Mouse (Mus musculus) heart, embryonic 16.5 days (tissue): ENCODE data around the gene Rsph14. TPM values are rescaled to one million over a fixed set of nuclear protein-coding genes. Genes with fewer than 3 reads are reported as not detected.

ENCODE experiments used
- ATAC-seq: fragments of 200-750 bp; cut with Nextera tagmentation; replicated peaks from 2 replicates; pipeline ENCODE4 v1.8.0; 2017; ENCODE audit warnings: moderate number of reproducible peaks; ENCODE audit not compliant: insufficient read depth, low FRiP score; ENCODE audit errors: extremely low read depth
- H3K27ac ChIP-seq: fragments of 300-500 bp; sonication (generic); 2 replicates; pipeline ENCODE4 v1.5.1; 2014; ENCODE audit warnings: mild to moderate bottlenecking, low read length, control low read depth, moderate library complexity
- H3K27me3 ChIP-seq: fragments of 300-500 bp; sonication (generic); 2 replicates; pipeline ENCODE4 v1.6.1; 2014; ENCODE audit warnings: low read length, mixed read lengths; ENCODE audit not compliant: control insufficient read depth, insufficient read depth
- H3K36me3 ChIP-seq: fragments of 300-500 bp; sonication (generic); 2 replicates; pipeline ENCODE4 v1.6.1; 2014; ENCODE audit not compliant: control insufficient read depth, insufficient read depth
- H3K4me1 ChIP-seq: fragments of 300-500 bp; sonication (generic); 2 replicates; pipeline ENCODE4 v1.6.1; 2014; ENCODE audit warnings: low read length, mixed read lengths; ENCODE audit not compliant: control insufficient read depth, insufficient read depth
- H3K4me2 ChIP-seq: fragments of 300-500 bp; sonication (generic); 2 replicates; pipeline ENCODE4 v1.6.1; 2014; ENCODE audit warnings: low read depth, mild to moderate bottlenecking, control low read depth, low read length
- H3K4me3 ChIP-seq: fragments of 300-500 bp; sonication (generic); 2 replicates; pipeline ENCODE4 v1.5.1; 2014; ENCODE audit warnings: mild to moderate bottlenecking, control low read depth, low read length
- H3K9ac ChIP-seq: fragments of 300-500 bp; sonication (generic); 2 replicates; pipeline ENCODE4 v1.6.1; 2014; ENCODE audit warnings: low read length, control low read depth
- H3K9me3 ChIP-seq: fragments of 300-500 bp; sonication (generic); replicated peaks from 2 replicates; pipeline ENCODE4 v1.6.1; 2016; ENCODE audit warnings: low read length; ENCODE audit not compliant: control insufficient read depth
- WGBS: fragments of 180-500 bp; shearing (Covaris S2); extraction: QIAGEN DNeasy Blood & Tissue Kit; methylation state at CpG from one replicate; pipeline ENCODE4 v1.1.7; 2014; 5-methylcytosine and 5-hydroxymethylcytosine counted together
- polyA plus RNA-seq: library from polyadenylated mRNA; unstranded; fragments of >200 nt; fragmentation: Nextera tagmentation; extraction: Ambion mirVana; gene quantifications from 2 replicates; pipeline ENCODE4 v1.2.1, GENCODE M21; 2015

Gene Rsph14
- polyA plus RNA-seq = 0.37 and 0.60 TPM in 2 replicates

DNA sequence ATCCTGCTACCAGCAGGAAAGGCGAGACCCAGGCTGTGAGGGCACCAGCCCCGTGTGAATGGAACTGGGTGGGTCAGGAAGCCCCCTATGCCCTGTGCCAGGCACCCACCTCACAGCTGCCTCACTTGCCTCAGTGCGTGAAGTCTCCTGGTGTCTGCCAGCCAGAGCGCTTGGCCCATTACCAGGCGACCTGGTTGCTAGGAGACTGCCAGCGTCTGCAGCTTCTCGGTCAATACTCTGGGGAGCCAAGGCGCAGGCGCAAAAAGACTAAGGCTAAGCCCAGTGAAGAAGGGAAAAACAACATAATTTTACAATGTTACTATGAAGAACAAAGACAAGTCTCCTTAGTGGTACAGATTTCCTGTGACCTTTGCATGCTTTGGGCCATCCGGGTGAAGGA lies at the start of gene Rsph14:
Gene Rsph14 (minus strand): TSS at position 192 of the 400 bp plus-strand sequence.
- Histone ChIP-seq H3K4me1 (peaks cover 2% of the 10 kb centered on the region), H3K9ac (no peak within 1 kb of the TSS), H3K36me3 (no peaks in the 10 kb centered on the region), H3K9me3 (no peaks in the 10 kb centered on the region), H3K4me2 (no peak within 1 kb of the TSS), H3K27me3 (0 out of 2 replicates have a peak, but pooled peaks cover 3% of the 10 kb centered on the region), H3K4me3 (no peak within 1 kb of the TSS), H3K27ac (no peak within 1 kb of the TSS)
- no peak for ATAC-seq
- WGBS = 34% methylated on average over 10 of the region's 10 CpGs

DNA sequence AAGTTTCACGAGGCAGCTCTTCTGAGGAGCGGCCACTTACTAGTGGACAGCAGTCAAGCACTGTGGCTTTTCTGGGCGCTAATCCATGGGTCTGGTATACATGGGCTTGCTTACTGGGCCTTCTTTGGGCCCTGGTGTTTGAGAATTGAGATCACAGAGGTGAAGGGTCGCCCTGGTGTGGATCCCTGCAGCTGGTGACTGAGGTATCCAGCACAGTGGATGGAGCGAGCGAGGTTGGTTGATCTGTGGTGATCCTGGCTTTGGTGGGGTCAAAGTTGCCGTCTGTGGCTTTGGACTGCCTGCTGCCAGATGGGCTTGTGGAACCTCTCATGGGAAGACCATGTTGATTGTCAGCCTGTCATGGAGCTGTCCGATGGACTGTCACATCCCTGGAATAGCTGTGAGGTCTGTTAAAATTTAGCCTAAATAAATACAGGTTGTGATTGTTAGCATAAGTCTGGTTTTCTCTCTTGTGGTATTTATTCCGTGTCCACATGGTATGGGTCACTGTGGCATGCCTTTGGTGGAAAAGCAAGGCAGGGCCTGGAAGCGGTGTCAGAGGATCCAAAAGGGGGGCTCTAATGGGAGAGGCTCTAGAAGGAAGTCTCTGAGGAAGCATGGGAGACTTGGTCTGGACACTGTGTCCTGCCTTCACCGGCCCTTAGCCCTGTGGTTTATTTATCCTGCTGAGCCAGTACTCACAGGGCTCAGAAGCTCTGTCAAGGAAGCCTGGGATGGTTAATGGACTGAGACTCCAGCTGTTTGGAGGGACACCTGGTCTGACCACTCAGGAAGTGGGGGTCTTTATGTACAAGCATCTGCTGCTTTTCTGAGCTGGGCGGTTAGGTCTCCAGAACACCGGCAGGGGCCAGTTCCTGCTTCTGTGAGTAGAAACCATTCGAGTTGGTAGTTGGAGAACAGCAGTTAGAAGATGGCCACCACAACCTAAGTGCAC lies 46.1 kb upstream of the Rsph14 start:
- Histone ChIP-seq H3K27me3 (no peaks in the 10 kb centered on the region), H3K4me1 (no peaks in the 10 kb centered on the region; the same call in 1 of the 2 replicates), H3K27ac (no peak overlapping the region), H3K36me3 (no peaks in the 10 kb centered on the region; the same call in 1 of the 2 replicates), H3K4me3 (no peak overlapping the region), H3K9me3 (no peaks in the 10 kb centered on the region), H3K9ac (no peak overlapping the region), H3K4me2 (no peak overlapping the region)
- no peak for ATAC-seq
- WGBS = 73% methylated on average over 14 of the region's 14 CpGs

DNA sequence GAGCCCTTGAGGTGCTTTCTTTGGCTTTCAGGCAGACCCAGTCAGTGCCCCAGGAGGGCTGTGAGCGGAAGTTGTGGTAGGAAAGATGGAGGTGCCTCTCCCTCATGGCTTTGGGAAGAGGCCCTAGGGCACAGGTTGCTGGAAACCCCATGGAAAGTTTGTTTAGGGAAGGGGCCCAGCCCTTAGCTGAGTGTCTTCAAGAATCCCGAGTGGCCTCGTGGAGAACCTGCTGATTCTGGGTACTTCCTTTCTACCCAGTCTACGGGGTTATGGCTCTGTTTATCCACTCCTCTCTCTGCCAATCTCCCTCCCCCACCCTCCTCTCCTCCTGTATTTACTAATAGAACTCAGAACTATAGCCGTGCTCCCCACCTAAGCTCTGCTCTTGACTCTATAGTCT lies 43.3 kb upstream of the Rsph14 start:
- H3K9ac ChIP-seq = no peak overlapping the region
- H3K4me3 ChIP-seq = no peak overlapping the region
- WGBS = 69% methylated on average over 5 of the region's 5 CpGs
- H3K4me2 ChIP-seq = no peak overlapping the region
- H3K27ac ChIP-seq = no peak overlapping the region
- H3K36me3 ChIP-seq = no peaks in the 10 kb centered on the region
- H3K4me1 ChIP-seq = peaks cover 5% of the 10 kb centered on the region; the same call in 1 of the 2 replicates
- no peaks in the 10 kb centered on the region for H3K9me3 ChIP-seq
- H3K27me3 ChIP-seq = no peaks in the 10 kb centered on the region
- ATAC-seq = no peak

DNA sequence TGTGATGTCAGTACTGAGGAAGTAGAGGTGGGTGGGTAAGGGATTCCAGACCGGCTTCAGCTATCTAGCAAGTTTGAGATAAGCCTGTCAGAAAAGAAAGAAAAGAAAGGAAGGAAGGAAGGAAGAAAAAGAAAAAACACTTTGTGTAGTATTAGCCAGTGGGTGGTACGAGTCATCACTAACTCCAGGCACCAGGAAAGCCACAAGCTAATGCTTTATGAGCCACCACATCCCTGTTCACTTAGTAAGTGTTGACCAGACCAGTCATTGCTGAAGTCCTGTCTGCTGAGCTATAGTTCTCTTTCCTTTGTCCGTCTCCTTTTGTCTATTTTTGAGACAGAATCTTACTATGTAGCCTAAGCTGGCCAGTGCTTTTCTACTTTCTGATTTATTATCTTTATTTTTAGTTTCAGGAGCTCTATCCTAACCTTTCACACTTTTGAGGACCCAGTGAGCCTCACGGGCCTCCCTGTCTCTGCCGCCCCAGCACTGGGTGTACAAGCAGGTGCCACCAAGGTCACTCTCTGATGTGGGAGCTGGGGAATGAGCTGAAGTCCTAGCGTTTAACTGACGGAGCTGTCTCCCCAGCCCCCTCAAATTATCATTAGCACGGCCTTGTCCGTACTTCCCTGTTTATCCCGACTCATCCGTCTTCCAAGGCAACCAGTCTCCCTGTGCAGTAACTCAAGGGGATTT lies 38.0 kb upstream of the Rsph14 start:
- Histone ChIP-seq H3K36me3 (no peaks in the 10 kb centered on the region), H3K27ac (no peak overlapping the region; the same call in 1 of the 2 replicates), H3K9ac (no peak overlapping the region), H3K9me3 (no peaks in the 10 kb centered on the region), H3K4me3 (no peak overlapping the region), H3K4me1 (peaks cover 14% of the 10 kb centered on the region), H3K27me3 (no peaks in the 10 kb centered on the region), H3K4me2 (no peak overlapping the region)
- 55% methylated on average over 11 of the region's 11 CpGs for WGBS
- 0 out of 2 replicates have a peak, but pooled peaks have one; percentile 39 for ATAC-seq

DNA sequence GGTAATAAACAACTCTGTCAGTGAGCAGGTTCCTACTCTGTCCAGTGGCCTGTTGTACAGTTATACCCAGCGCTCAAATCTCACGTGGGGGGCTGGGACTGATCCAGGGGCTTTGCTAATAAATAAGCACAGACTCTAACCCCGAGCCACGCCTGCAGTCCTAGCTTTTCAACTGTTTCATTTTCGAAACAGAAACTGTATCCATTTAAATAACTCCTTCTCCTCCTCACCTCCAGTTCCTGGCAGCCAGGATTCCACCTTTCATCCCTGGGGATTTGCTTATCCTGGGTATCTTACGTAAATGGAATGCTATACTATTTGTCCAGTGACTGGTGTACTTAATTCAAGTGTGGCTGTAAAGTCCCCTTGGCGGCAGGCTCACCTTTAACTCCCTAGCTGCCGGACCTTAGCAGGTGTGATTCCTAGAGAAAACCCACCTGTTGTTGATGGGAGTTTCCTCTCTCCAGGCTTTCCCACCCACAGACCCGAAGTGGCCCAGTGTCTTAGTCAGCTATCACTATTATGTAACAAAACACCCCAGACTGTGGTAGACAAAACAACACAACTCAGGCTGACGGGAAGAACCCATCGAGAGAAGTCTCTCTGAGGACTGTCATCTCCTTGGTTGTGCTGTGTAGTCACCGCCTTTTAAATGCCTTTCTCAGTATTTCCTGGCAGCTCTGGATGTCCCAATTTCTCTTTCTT lies 36.4 kb upstream of the Rsph14 start:
- Histone ChIP-seq H3K27me3 (no peaks in the 10 kb centered on the region), H3K4me1 (peaks cover 19% of the 10 kb centered on the region), H3K4me3 (no peak overlapping the region), H3K4me2 (no peak overlapping the region), H3K27ac (no peak overlapping the region), H3K36me3 (no peaks in the 10 kb centered on the region), H3K9ac (no peak overlapping the region), H3K9me3 (no peaks in the 10 kb centered on the region)
- WGBS = 44% methylated on average over 12 of the region's 12 CpGs
- no peak for ATAC-seq

DNA sequence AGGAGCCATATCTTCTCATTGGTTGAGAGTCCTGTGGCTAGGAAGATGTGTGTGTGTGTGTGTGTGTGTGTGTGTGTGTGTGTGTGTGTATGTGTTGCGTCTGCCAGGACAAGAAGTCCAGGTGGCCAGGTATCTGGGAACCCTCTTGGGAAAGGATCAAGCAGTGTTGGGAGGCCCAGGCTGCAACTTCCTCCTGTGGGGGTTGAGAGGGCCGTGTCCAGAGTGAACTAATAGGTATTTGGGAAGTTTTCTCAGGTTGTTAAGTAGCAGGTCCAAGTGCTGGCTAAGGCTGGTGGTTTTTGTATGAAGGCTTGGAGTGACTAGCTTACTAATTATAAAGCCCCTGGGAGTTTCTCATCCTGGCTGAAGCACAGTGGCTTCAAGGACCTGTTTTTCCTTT lies 35.7 kb upstream of the Rsph14 start:
- H3K4me1 ChIP-seq = peaks cover 26% of the 10 kb centered on the region
- H3K27me3 ChIP-seq = no peaks in the 10 kb centered on the region
- no peaks in the 10 kb centered on the region for H3K36me3 ChIP-seq
- H3K4me3 ChIP-seq = no peak overlapping the region
- H3K27ac ChIP-seq = no peak overlapping the region
- H3K9me3 ChIP-seq = no peaks in the 10 kb centered on the region
- WGBS = 35% methylated on average over 2 of the region's 2 CpGs
- no peak overlapping the region for H3K4me2 ChIP-seq
- H3K9ac ChIP-seq = no peak overlapping the region
- no peak for ATAC-seq

DNA sequence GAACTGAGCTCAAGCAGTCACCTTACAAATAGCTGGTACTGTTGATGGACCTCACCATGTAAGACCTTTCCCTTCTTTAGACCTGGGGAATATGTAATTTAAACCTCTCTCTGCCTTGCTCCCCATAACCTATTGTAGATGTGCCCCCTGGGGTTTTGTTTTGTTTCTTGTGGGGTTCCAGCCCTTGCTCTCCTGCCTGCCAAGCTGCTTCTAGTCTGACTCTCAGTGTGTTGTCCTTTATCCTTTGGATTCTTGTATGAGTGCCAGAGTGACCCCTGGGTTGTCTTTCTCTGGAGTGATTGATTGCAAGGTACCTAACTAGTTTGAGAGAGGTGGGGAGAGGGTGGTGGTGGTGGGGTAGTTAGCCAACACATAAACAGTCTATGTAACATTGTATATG lies 35.1 kb upstream of the Rsph14 start:
- Histone ChIP-seq H3K4me2 (no peak overlapping the region), H3K36me3 (no peaks in the 10 kb centered on the region), H3K27ac (no peak overlapping the region), H3K4me1 (peaks cover 33% of the 10 kb centered on the region), H3K9me3 (no peaks in the 10 kb centered on the region), H3K27me3 (peaks cover 2% of the 10 kb centered on the region), H3K4me3 (no peak overlapping the region), H3K9ac (no peak overlapping the region)
- no peak for ATAC-seq

DNA sequence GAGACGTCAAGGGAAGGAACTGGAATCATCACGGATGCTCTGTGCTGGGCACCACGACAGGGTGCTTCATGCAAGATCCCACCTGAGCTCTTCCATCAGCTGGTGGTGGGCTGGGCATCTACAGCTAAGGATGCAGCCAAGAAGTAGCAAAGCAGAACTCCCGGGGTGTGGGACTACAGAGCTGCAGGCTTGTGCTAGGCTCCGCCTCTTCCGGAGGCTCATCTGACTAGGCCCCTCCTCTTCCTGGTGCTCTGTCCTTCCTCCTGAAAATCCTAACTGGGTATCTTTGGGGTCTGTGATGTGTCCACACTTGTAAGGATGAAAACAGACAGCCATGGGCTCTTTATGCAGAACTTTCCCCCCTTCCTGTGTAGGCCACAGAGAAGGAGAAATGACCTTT lies 33.3 kb upstream of the Rsph14 start:
- Histone ChIP-seq H3K4me1 (peaks cover 39% of the 10 kb centered on the region), H3K4me3 (no peak overlapping the region)

More for the DNA sequence above, 33.3 kb upstream of the Rsph14 start:
- H3K9ac ChIP-seq = no peak overlapping the region
- no peaks in the 10 kb centered on the region for H3K36me3 ChIP-seq
- H3K9me3 ChIP-seq = no peaks in the 10 kb centered on the region
- H3K27ac ChIP-seq = no peak overlapping the region
- H3K4me2 ChIP-seq = no peak overlapping the region
- H3K27me3 ChIP-seq = peaks cover 6% of the 10 kb centered on the region
- WGBS = 84% methylated on average over 6 of the region's 6 CpGs
- ATAC-seq = no peak
